Mouse (Mus musculus) right cerebral cortex, adult 18-20 months (tissue): ENCODE measurements at regions not wholly inside any gene's neighbourhood (a gene's known extent, or its start where the extent isn't known, plus 50 kb on each side); places are given as distances from the start of the nearest gene placed in this dataset.

Experiments used
- DNase-seq: peaks from one replicate; pipeline ENCODE4 v3.0.0; 2022; ENCODE audit warnings: mixed read lengths

- DNase-seq = no peak
These were observed 124.7 kb downstream of the Erv3 start for GRCm38 (mm10) chr2:131734740-131735378.

GRCm38 (mm10) chr2:131726533-131726932, 133.0 kb downstream of the Erv3 start:
- DNase-seq = no peak

GRCm38 (mm10) chr2:131721631-131722545, 137.7 kb downstream of the Erv3 start:
- no peak for DNase-seq

- no peak for DNase-seq
These were observed 142.0 kb downstream of the Erv3 start for GRCm38 (mm10) chr2:131717561-131717960.

GRCm38 (mm10) chr2:131716841-131717240, 142.7 kb downstream of the Erv3 start:
- peak; percentile 29 for DNase-seq

- no peak for DNase-seq
These were observed 144.2 kb downstream of the Erv3 start for GRCm38 (mm10) chr2:131715381-131715780.

- no peak for DNase-seq
These were observed 147.7 kb downstream of the Erv3 start for GRCm38 (mm10) chr2:131711886-131712285.

- DNase-seq = no peak
These were observed 144.5 kb upstream of the Adra1d start for GRCm38 (mm10) chr2:131706565-131706964.

GRCm38 (mm10) chr2:131704406-131704805, 142.3 kb upstream of the Adra1d start:
- DNase-seq = no peak

GRCm38 (mm10) chr2:131702146-131702545, 140.1 kb upstream of the Adra1d start:
- peak; percentile 41 for DNase-seq

- no peak for DNase-seq
These were observed 137.7 kb upstream of the Adra1d start for GRCm38 (mm10) chr2:131699798-131700197.

- no peak for DNase-seq
These were observed 136.2 kb upstream of the Adra1d start for GRCm38 (mm10) chr2:131698008-131698965.

- DNase-seq = no peak
These were observed 134.2 kb upstream of the Adra1d start for GRCm38 (mm10) chr2:131696307-131696706.

GRCm38 (mm10) chr2:131689996-131690395, 127.9 kb upstream of the Adra1d start:
- no peak for DNase-seq

- DNase-seq = peak; percentile 68
These were observed 126.2 kb upstream of the Adra1d start for GRCm38 (mm10) chr2:131688282-131688681.

- no peak for DNase-seq
These were observed 125.4 kb upstream of the Adra1d start for GRCm38 (mm10) chr2:131687449-131687848.

- DNase-seq = peak; percentile 84
These were observed 124.7 kb upstream of the Adra1d start for GRCm38 (mm10) chr2:131686748-131687147.

GRCm38 (mm10) chr2:131685326-131685725, 123.2 kb upstream of the Adra1d start:
- no peak for DNase-seq

GRCm38 (mm10) chr2:131683734-131684133, 121.7 kb upstream of the Adra1d start:
- no peak for DNase-seq

- no peak for DNase-seq
These were observed 116.4 kb upstream of the Adra1d start for GRCm38 (mm10) chr2:131678484-131678883.

GRCm38 (mm10) chr2:131676736-131677135, 114.7 kb upstream of the Adra1d start:
- DNase-seq = no peak

GRCm38 (mm10) chr2:131674872-131675271, 112.8 kb upstream of the Adra1d start:
- peak; percentile 58 for DNase-seq

GRCm38 (mm10) chr2:131673351-131673750, 111.3 kb upstream of the Adra1d start:
- DNase-seq = no peak
